Mouse (Mus musculus) lung, adult 18-20 months (tissue): ENCODE results near the gene Fcor.

ENCODE experiments used
- DNase-seq, 2 experiments: peaks; one replicate each; pipeline ENCODE4 v3.0.0; 2022; ENCODE audit warnings: mixed read lengths in 2 of 2

The Fcor gene

DNA sequence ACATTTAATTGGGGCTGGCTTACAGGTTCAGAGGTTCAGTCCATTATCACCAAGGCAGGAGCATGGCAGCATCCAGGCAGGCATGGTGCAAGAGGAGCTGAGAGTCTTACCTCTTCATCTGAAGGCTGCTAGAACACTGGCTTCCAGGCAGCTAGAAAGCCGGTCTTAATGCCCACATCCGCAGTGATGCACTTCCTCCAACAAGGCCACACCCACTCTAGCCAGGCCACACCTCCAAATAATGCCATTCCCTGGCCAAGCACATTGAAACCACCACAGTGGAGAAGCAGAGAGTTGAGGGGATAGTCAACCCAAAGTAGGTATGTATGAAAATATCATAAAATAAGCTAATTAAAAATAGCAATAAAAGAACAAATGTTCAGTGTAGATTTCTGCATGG is 1.8 kb downstream of the Fcor start:
- DNase-seq: peak; percentile 51 to 69

DNA sequence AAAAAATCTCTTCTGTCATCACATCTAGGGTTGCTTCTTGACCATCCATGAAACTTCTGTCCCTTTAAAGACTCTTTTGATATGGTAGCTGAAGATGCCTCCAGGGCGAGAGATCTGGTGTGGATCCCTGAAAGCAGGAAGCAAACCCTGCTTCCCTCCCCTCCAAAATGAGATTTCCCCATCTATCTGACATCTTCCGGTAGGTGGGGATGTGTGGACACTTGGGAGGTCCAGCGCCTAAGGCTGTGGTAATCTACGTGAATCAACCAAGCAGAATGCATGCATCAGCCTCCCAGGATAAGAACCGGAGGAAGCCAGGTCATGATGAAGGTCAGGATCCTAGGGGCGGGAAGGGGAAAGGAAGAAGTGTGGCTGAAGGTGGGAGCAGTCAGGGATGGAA is 6.7 kb downstream of the Fcor start, which contains the start of gene Mcemp1:
Gene Mcemp1, plus strand, starts transcription at position 248 of the 400 bp plus-strand sequence.
- DNase-seq: peak; percentile 28 to 39

GRCm38 (mm10) chr8:3664405-3664804 is 7.8 kb downstream of the Fcor start:
- DNase-seq: peak; percentile 26 to 47

GRCm38 (mm10) chr8:3660889-3661288 is 11.3 kb downstream of the Fcor start:
- DNase-seq: peak; percentile 36

DNA sequence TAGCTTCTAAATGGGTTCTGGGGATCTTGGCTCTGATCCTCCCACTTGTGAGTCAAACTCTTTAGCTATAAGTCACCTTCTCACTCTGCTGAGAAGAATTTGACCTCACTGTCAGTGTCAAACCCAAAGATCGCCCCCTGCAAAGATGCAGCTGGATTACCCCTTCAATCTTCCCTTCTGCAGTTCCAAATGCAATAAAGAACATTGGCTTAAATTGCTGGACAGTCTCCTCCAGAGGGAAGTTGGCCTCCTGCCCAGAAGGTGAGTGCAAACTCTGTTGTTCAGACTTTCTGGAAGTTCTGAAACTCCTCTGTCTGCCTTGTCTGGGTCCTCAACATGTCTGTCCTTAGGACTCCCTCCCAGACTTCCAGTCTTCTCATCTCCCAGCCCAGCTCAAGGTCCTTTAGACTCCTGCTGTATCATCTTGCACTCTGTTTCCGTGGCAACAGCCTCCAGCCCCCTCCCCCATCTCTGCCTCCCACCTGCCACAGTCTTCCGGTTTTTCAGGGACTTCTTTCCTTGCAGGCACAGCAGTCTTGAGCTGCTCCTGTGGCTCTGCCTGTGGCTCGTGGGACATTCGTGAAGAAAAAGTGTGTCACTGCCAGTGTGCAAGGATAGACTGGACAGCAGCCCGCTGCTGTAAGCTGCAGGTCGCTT is 15.3 kb downstream of the Fcor start:
- DNase-seq: no peak

DNA sequence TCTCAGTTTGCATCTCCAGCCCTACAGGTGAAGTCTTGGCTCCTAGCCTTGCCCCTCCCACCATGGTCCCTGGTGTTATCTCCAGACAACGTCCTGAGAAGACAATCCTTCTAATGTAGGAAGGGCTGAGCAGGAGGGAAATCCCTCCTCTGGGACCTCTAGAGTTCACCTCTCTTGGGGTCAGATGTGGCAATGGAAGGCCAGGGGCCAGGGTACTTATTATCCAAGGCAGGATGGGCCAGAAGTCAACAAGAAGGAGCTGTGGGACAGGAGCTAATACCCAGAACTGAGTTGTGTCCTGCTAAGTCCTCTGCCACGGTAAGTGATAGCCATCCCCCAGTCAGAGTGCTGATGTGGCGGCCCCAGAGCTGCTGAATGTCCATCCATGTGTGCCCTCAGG is 16.6 kb downstream of the Fcor start, which contains the start of gene Retn:
Gene Retn, plus strand, starts transcription at position 245 of the 400 bp plus-strand sequence.
- no peak for DNase-seq

DNA sequence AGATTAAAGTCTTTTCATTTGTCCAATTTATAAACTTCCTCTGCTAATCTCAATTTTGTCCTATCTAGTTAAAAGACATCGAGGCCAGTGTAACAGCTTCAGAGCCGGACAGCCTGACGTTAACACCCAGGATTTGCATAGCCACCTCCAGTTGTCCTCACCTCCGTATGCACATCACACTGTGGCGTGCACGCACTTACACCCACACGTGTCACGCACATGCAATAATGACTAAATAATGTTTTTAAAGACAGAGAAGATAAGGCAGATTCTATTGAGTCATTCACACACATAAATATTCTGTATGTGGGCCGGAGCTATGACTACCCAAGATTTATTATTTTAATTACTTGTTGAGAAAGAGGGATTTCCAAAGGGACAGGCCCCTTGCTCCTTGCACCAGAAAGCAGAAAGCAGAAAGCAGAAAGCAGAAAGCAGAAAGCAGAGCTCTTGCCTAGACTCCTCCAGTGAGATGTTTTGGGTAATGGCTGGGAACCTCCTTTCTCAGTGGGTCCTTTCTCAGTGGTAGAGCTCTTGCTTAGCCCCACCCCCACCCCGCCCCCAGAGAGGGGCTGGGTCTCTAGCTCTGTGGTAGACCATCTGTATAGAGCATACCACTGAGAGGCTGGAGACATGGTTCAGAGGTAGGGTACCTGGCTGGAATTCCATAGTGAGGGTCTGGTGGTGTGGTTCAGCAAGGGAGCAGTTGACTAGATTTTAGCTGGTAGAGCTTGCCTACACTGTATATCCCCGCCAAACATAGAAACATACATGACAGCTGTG is 17.2 kb downstream of the Fcor start:
- no peak for DNase-seq

- DNase-seq: no peak
These were observed 19.3 kb downstream of the Fcor start for GRCm38 (mm10) chr8:3652845-3653244.

- DNase-seq: no peak
These were observed 23.2 kb downstream of the Fcor start for GRCm38 (mm10) chr8:3648990-3649389.

GRCm38 (mm10) chr8:3648268-3648667 is 23.9 kb downstream of the Fcor start:
- peak; percentile 48 to 49 for DNase-seq

DNA sequence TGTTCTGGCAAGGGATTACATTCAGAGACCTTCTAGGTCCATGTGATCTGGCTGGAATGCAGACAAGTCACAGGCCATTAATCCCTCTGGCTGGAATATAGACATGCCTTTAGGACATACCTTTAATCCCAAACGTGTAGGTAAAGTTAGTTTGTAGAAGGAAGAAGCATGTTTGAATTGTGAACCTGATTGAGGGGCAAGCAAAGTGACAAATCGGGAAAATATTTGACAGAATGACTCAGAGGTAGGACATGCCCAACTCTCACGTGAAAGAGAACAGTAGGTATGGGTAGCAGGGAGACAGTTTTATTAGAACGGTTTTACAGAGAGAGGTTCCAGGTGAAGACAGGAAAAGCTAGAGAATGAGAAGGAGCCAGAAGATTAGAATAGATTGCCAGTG is 24.6 kb downstream of the Fcor start:
- DNase-seq: no peak

- DNase-seq: no peak
These were observed 25.2 kb downstream of the Fcor start for GRCm38 (mm10) chr8:3646824-3647531.

DNA sequence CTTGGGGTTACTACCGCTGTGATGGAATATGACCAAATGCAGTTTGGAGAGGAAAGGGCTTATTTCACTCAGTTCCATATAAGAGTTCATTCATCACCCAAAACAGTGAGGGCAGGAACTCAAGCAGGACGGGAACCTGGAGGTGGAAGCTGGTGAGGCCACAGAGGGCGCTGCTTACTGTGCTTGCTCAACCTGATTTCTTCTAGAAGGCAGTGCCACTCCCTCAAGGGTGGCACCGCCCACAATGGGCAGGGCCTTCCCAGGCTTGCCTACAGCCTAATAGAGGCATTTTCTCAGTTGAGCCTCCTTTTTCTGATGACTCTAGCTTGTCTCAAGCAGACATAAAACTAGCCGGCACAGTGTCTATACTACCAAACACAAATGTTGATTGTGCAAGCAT is 26.4 kb downstream of the Fcor start:
- DNase-seq: peak; percentile 81 to 86

DNA sequence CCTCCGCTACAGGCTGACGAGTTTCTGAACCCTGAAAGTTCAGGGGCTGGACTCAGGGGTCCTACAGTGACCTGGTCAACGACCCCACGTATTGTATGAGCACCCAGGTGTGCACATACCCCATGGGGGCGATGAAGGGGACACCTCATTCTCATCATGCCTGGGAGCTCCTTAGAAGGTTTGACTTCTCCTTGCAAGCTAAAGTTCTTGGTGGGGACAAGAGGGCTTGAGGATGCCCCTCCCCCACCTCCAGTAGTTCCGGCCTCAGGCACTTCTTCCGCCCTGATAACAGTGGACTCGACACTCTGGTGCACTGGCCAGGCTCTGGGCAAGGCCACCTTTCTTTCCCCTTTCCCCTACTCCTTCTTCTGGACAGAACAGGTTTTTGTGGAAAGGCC is 40.7 kb downstream of the Fcor start:
- peak; percentile 44 to 57 for DNase-seq

GRCm38 (mm10) chr8:3630647-3631477 is 41.3 kb downstream of the Fcor start, which contains the start of gene Stxbp2:
Gene Stxbp2 (plus strand): TSS chr8:3630955.
- DNase-seq: peak; percentile 85 to 90

GRCm38 (mm10) chr8:3628014-3628413 is 44.1 kb downstream of the Fcor start:
- no peak for DNase-seq

GRCm38 (mm10) chr8:3626971-3627370 is 45.2 kb downstream of the Fcor start:
- no peak for DNase-seq

GRCm38 (mm10) chr8:3625445-3625844 is 46.7 kb downstream of the Fcor start, which contains the start of gene Pcp2:
Gene Pcp2 (minus strand): TSS chr8:3625545.
- no peak for DNase-seq

DNA sequence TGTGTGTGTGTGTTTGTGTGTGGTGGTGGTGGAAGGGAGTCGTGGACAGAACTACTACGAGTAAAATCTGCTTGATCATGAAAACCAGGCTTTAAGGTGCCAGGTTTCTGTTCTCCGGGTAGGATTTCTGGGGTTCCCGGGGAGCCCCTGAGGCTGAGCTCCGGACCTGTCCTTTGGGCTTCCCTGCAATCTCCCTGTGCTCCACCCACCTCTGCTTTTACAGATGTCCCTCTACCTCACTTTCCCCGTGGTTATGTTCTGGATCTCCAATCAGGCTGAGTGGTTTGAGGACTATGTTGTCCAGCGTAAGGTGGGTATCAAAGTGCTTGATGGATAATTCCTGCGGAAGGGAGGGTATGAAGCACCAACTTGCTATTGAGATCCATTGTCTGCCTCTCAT is 50.0 kb downstream of the Fcor start:
- no peak for DNase-seq

GRCm38 (mm10) chr8:3621199-3621970 is 50.8 kb downstream of the Fcor start, which contains the start of the genes Xab2 and Pet100:
Gene Xab2 (minus strand): TSS chr8:3621316.
Gene Pet100 (plus strand): TSS chr8:3621548.
- DNase-seq: peak; percentile 99
